Mouse (Mus musculus) heart, adult 18-20 months (tissue): ENCODE data around the gene Atp1a3. TPM values are rescaled to one million over a fixed set of nuclear protein-coding genes. Genes with fewer than 3 reads are reported as not detected.

Source experiments
- DNase-seq, 2 experiments: peaks; one replicate each; pipeline ENCODE4 v3.0.0; 2021 to 2022; ENCODE audit warnings: mixed read lengths in 1 of 2
- microRNA-seq, 2 experiments: library from miRNA; unstranded; fragments of <30 nt; microRNA quantifications; one replicate each; pipeline ENCODE4 v1.2.0; 2022
- total RNA-seq, 2 experiments: library from RNA; stranded (reverse); gene quantifications; 2 replicates each; pipeline ENCODE4 v1.2.3; 2021

Gene Atp1a3
- total RNA-seq, 2 experiments from 2014 or later: 0.77 to 1.4 TPM

DNA sequence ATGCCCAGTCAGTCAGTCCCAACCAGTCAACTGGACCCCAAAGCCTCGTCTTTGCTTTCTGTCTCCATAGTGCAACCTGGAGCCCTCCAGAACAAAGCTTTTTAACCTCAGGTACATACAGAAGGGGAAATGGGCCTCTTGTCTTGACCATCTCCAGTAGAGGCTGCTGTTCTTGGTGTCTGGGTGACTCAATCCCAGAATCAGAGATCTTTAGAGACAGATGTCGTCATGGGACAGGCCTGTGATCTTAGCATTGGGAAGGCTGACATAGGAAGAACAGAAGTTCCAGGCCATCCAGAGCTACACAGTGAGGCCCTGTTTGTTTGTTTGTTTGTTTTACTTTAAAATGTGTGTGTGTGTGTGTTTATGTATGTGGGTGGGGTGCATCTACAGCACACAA, 41.5 kb downstream of the Atp1a3 start:
- DNase-seq: no peak

GRCm38 (mm10) chr7:24955226-24955625, 50.5 kb downstream of the Atp1a3 start:
- DNase-seq: no peak

DNA sequence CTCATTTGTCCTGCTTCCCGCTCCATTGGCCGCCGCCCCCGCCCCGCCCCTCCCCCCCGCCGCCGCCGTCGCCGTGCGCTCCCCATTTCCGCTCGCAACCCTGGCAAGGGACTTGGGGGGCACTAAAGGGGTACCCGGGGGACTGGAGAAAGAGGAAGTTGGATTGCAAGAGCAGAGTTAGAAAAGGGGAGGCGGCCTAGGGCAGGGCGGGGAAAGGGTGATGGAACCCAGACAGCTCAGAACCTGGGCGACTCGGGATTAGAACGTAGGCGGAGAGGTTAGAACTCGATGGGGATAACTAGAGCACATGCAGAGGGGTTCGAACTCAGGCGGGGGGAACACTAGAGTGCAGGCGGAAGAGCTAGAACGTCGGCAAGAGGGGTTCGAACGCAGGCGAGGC, 51.3 kb downstream of the Atp1a3 start:
- peak in 1 of 2 experiments; percentile 26 for DNase-seq

DNA sequence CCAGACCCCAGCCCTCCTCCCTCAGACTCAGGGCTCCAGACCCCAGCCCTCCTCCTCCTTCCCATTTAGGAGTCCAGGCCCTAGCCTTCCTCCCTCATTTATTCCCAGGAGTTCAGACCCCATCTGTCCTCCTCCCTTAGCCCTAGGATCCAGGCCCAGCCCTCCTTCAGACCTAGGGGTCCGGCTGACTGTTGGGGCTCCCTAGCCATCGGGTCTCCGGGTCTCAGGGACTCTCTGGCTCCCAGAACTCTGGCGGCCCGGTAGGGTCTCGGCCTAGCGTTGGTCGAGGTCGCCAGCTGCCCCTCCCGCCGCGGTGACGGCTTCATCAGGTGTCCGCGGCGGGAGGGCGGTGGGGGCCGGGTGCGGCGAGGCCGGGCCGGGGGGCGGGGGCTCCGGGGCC, 51.8 kb downstream of the Atp1a3 start:
- no peak for DNase-seq

- DNase-seq: peak; percentile 58 to 82
Measured at GRCm38 (mm10) chr7:24949958-24950623, 55.7 kb downstream of the Atp1a3 start.

- no peak for DNase-seq
Measured at GRCm38 (mm10) chr7:24948774-24949173, 57.0 kb downstream of the Atp1a3 start.

DNA sequence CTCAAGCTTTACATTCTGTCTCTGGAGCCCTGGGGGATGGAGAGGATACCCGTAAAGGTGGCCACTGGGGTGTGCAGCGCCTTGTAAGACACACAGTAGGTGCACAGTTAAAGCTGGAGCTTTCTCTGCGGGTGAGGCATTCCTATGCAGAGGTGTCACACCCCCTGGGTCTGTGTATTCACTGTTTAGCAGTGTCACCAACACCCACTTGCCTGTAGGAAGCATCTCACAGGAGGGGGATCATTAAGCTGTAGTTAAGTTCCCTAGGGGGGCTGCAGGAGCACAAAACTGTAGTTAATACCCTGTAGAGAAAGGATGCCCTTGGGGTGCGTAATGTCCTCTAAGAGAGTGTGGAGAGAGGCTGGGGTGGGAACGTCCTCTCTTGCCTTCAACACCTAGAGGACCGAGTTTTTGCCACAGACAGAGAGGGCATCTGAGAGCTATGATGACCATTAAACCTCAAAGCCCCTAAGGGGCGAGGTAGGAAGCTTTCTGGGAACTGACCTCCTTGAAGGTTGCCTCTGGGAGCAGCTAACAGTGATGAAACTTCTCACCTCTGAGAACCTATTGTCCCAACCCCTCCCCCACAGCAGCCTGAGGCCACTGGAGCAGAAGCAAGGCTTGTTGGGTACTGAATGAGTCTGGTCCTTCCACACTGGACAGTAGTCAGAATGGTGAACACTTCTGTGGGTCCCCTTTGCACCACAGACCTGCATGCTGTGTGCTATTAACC, 58.3 kb downstream of the Atp1a3 start:
- DNase-seq: no peak

GRCm38 (mm10) chr7:24944257-24944950, 61.4 kb downstream of the Atp1a3 start, which contains the start of gene Gm4881:
TSS of gene Gm4881 (minus strand) at chr7:24944494.
- no peak for DNase-seq

GRCm38 (mm10) chr7:24943641-24944040, 62.1 kb downstream of the Atp1a3 start:
- no peak for DNase-seq

GRCm38 (mm10) chr7:24931651-24932050, 74.1 kb downstream of the Atp1a3 start:
- DNase-seq: no peak

- DNase-seq: no peak
Measured at GRCm38 (mm10) chr7:24930475-24930874, 75.3 kb downstream of the Atp1a3 start.

Small RNA genes within 50 kb of the gene (microRNA-seq; reads per million reads assigned to microRNA genes)
- gene Mir7046 (1.6 to 3.4 reads per million in 2 experiments), gene Mir7047 (0 to 0.38 reads per million in 2 experiments)

Other genes with a start within 250 kb of the Atp1a3 start
- gene Cd177, start 245.6 kb downstream of the Atp1a3 start, total RNA-seq: 1 to 10 TPM in 1 of 2 experiments, under 1 TPM in 1; 0.17 to 1.8 TPM
- not detected for gene Ceacam10, start 228.8 kb downstream of the Atp1a3 start, total RNA-seq
- gene Gm9844, start 143.7 kb downstream of the Atp1a3 start, total RNA-seq: not detected
- not detected for gene Lypd4, start 136.0 kb downstream of the Atp1a3 start, total RNA-seq
- not detected for gene Dmrtc2, start 135.9 kb downstream of the Atp1a3 start, total RNA-seq
- 100 to 1,000 TPM; 548 to 623 TPM for gene Rps19, start 121.6 kb downstream of the Atp1a3 start, total RNA-seq
- gene Cd79a, start 108.6 kb downstream of the Atp1a3 start, total RNA-seq: 10 to 100 TPM in 1 of 2 experiments, 1 to 10 TPM in 1; 1.3 to 12.7 TPM
- gene Arhgef1, start 103.0 kb downstream of the Atp1a3 start, total RNA-seq: 10 to 100 TPM; 31.5 to 47.6 TPM
- not detected for gene Gm4881, start 61.5 kb downstream of the Atp1a3 start, total RNA-seq
- 100 to 1,000 TPM; 337 to 347 TPM for gene Rabac1, start 33.2 kb downstream of the Atp1a3 start, total RNA-seq
- 1 to 10 TPM; 3.9 to 4.4 TPM for gene Grik5, start 66.4 kb upstream of the Atp1a3 start, total RNA-seq
- 1 to 10 TPM; 8.3 to 9.9 TPM for gene Zfp574, start 66.6 kb upstream of the Atp1a3 start, total RNA-seq
- gene Pou2f2, start 173.8 kb upstream of the Atp1a3 start, total RNA-seq: 1 to 10 TPM in 1 of 2 experiments, under 1 TPM in 1; 0.25 to 1.5 TPM
- gene Dedd2, start 214.7 kb upstream of the Atp1a3 start, total RNA-seq: 10 to 100 TPM; 19.6 to 19.9 TPM
- 1 to 10 TPM; 6.3 to 7.4 TPM for gene Zfp526, start 215.5 kb upstream of the Atp1a3 start, total RNA-seq
- 10 to 100 TPM; 61.4 to 68.5 TPM for gene Gsk3a, start 231.9 kb upstream of the Atp1a3 start, total RNA-seq
- 10 to 100 TPM; 15.8 to 16.9 TPM for gene Erf, start 244.8 kb upstream of the Atp1a3 start, total RNA-seq